Comparison of ENCODE assay signal across 9 mouse cellular contexts in genomic region chr8:122344219-122344618, GRCm38 (mm10). TPM values are rescaled to one million over a fixed set of nuclear protein-coding genes. Genes with fewer than 3 reads are reported as not detected.
DNase-seq lines count a peak whose midpoint lies in the region; ATAC-seq lines count a peak whose summit lies in the region.
"Had no signal": no experiment of that assay in that cellular context is flagged by ENCODE, and none has a peak within 500 bp of the region (broad histone marks: within the 10 kb centered on the region; RNA-seq: fewer than 3 reads in every experiment).

No protein-coding gene starts in this region.

- no peaks in the 10 kb centered on the region for H3K9me3 ChIP-seq in neural tube, embryonic 12.5 days
- H3K9me3 ChIP-seq in limb, embryonic 10.5 days (replicated peaks): no peaks in the 10 kb centered on the region
- H3K9me3 ChIP-seq in stomach, embryonic 16.5 days (replicated peaks; ENCODE audit: control insufficient read depth, low read length): no peaks in the 10 kb centered on the region
- H3K9me3 ChIP-seq: neural tube, embryonic 13.5 days had no signal

- peak; percentile 89 for DNase-seq in heart, adult 11 months
- DNase-seq in heart, postnatal 36 days: no peak
- no peak for DNase-seq in neural tube, embryonic 10.5 days (ENCODE audit: extremely low spot score, low spot score)
- DNase-seq in limb, embryonic 10.5 days (ENCODE audit: low spot score): no peak
- no peak for DNase-seq in right cerebral cortex, adult 2 months (ENCODE audit: low spot score in 2 of 2)

- WGBS in neural tube, embryonic 12.5 days: 3% methylated on average over 2 of the region's 5 CpGs
- WGBS in limb, embryonic 10.5 days: 5% methylated on average over 2 of the region's 5 CpGs
- WGBS in stomach, embryonic 16.5 days: 2% methylated on average over 2 of the region's 5 CpGs

- H3K27me3 ChIP-seq in neural tube, embryonic 12.5 days (replicated peaks): peaks cover 39% of the 10 kb centered on the region
- H3K27me3 ChIP-seq in limb, embryonic 10.5 days (ENCODE audit: low read depth, poor library complexity, severe bottlenecking): peaks cover 81% of the 10 kb centered on the region
- H3K27me3 ChIP-seq in stomach, embryonic 16.5 days (ENCODE audit: control insufficient read depth, insufficient read depth, low read length): no peaks in the 10 kb centered on the region

- no peaks in the 10 kb centered on the region for H3K36me3 ChIP-seq in neural tube, embryonic 12.5 days
- no peaks in the 10 kb centered on the region for H3K36me3 ChIP-seq in limb, embryonic 10.5 days
- no peaks in the 10 kb centered on the region for H3K36me3 ChIP-seq in stomach, embryonic 16.5 days (ENCODE audit: control insufficient read depth, insufficient read depth, low read length)
- H3K36me3 ChIP-seq: neural tube, embryonic 13.5 days had no signal

- no peak overlapping the region for H3K27ac ChIP-seq in neural tube, embryonic 12.5 days
- peak overlapping the region; percentile 62; the same call in 1 of the 2 replicates for H3K27ac ChIP-seq in limb, embryonic 10.5 days
- no peak overlapping the region for H3K27ac ChIP-seq in stomach, embryonic 16.5 days (ENCODE audit: low read length)
- H3K27ac ChIP-seq: neural tube, embryonic 13.5 days had no signal

- 0 out of 2 replicates have a peak, but pooled peaks have one; percentile 29 for ATAC-seq in neural tube, embryonic 12.5 days (ENCODE audit: low FRiP score, low read depth)
- peak; percentile 41; the same call in 1 of the 2 replicates for ATAC-seq in stomach, embryonic 16.5 days (ENCODE audit: insufficient read depth, low FRiP score)
- no peak for ATAC-seq in monocyte, adult 5-6 weeks (replicated peaks; ENCODE audit: insufficient number of reproducible peaks, low FRiP score, low TSS enrichment, poor library complexity, severe bottlenecking)

- H3K4me2 ChIP-seq in neural tube, embryonic 12.5 days (replicated peaks): peak overlapping the region; percentile 52
- H3K4me2 ChIP-seq in stomach, embryonic 16.5 days (ENCODE audit: low read depth, low read length): peak overlapping the region; percentile 60

- H3K4me1 ChIP-seq in neural tube, embryonic 12.5 days: peaks cover 19% of the 10 kb centered on the region
- H3K4me1 ChIP-seq in limb, embryonic 10.5 days: peaks cover 22% of the 10 kb centered on the region
- peaks cover 28% of the 10 kb centered on the region for H3K4me1 ChIP-seq in stomach, embryonic 16.5 days (ENCODE audit: control insufficient read depth, insufficient read depth, low read length)

- H3K9ac ChIP-seq in neural tube, embryonic 12.5 days: no peak overlapping the region; the same call in 1 of the 2 replicates
- peak overlapping the region; percentile 20; the same call in 1 of the 2 replicates for H3K9ac ChIP-seq in stomach, embryonic 16.5 days (ENCODE audit: low read length)

- no peak overlapping the region for H3K4me3 ChIP-seq in neural tube, embryonic 12.5 days
- H3K4me3 ChIP-seq in limb, embryonic 10.5 days: peak overlapping the region; percentile 46
- H3K4me3 ChIP-seq in stomach, embryonic 16.5 days (replicated peaks; ENCODE audit: low read length): no peak overlapping the region

- intact Hi-C loops in heart, postnatal 36 days (cut with DNase I): no loop called here

RNA-seq across cellular contexts. Expression of gene Trhr2, which starts 16.3 kb away (rescaled TPM):
- not detected for total RNA-seq in heart, postnatal 36 days (2021)
- polyA plus RNA-seq in neural tube, embryonic 12.5 days (2016; fragmentation: Nextera tagmentation; extraction: Ambion mirVana): not detected in 2 replicates
- not detected in 2 replicates for polyA plus RNA-seq in limb, embryonic 10.5 days (2016; fragmentation: Nextera tagmentation; extraction: Ambion mirVana)
- polyA plus RNA-seq in stomach, embryonic 16.5 days (2015; fragmentation: Nextera tagmentation; extraction: Ambion mirVana): not detected in 2 replicates
- not detected in 3 replicates for total RNA-seq in monocyte, adult 5-6 weeks (2017)
- polyA plus RNA-seq: neural tube, embryonic 13.5 days had no signal

RNA-seq across cellular contexts. Expression of gene Zc3h18, which starts 32.2 kb away (rescaled TPM):
- 10 to 100 TPM; 21.4 to 23.0 TPM for total RNA-seq in heart, postnatal 36 days (2021)
- polyA plus RNA-seq in neural tube, embryonic 12.5 days (2016; fragmentation: Nextera tagmentation; extraction: Ambion mirVana): 57.1 and 62.4 TPM in 2 replicates
- polyA plus RNA-seq in limb, embryonic 10.5 days (2016; fragmentation: Nextera tagmentation; extraction: Ambion mirVana): 84.2 and 86.1 TPM in 2 replicates
- 28.1 and 32.4 TPM in 2 replicates for polyA plus RNA-seq in stomach, embryonic 16.5 days (2015; fragmentation: Nextera tagmentation; extraction: Ambion mirVana)
- total RNA-seq in monocyte, adult 5-6 weeks (2017): 57.4 to 76.1 TPM (median 69.7 TPM) in 3 replicates
